Mouse (Mus musculus): Measurements from ENCODE around the gene 2410002F23Rik. TPM values are rescaled to one million over a fixed set of nuclear protein-coding genes. Genes with fewer than 3 reads are reported as not detected.
"Not testable (repeated sequence)": the region's sequence is repeated elsewhere in the genome, so short reads cannot be mapped to it uniquely, and the experiment has no call there.

Gene 2410002F23Rik
- polyA plus RNA-seq, 1 experiment, result 270 TPM

GRCm38 (mm10) chr7:44244080-44244479 is 2.4 kb upstream of the 2410002F23Rik start:
- TF ChIP-seq CTCF (IDR thresholded peaks at IDR 0.05; ENCODE audit: borderline replicate concordance, extremely low read depth, insufficient read depth, insufficient read length), result no peak
- no peak for TF ChIP-seq POLR2A (IDR thresholded peaks at IDR 0.05; ENCODE audit: borderline replicate concordance, extremely low read depth, insufficient read depth, insufficient read length, poor library complexity, severe bottlenecking)
- no peak for DNase-seq (ENCODE audit: low read depth)

DNA sequence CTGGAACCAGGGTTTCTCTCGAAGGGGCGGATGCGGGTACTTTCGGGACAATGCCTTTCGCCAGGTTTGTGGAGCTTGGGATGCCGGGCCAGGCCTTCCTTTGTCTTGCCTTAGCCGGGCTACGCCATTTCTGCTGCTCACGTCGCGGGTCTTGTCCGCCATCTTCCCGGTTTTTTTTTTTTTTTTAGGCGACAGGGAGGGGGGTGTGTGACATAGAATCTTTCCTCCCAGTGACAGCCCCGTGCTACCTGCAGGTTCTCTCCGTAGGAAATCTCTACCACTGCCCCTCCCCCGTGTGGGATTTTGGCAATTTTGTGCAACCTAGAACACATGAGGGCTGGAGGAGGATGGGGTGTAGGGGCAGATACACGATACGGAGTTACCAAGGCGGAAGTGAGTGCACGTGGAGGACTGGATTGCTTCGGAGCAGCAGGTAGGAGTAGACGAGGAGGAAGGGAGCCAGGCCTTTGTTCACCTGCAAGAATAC is 505 bp downstream of the 2410002F23Rik start:
- TF ChIP-seq POLR2A (IDR thresholded peaks at IDR 0.05; ENCODE audit: borderline replicate concordance, extremely low read depth, insufficient read depth, insufficient read length, poor library complexity, severe bottlenecking) (no peak), CTCF (IDR thresholded peaks at IDR 0.05; ENCODE audit: borderline replicate concordance, extremely low read depth, insufficient read depth, insufficient read length) (no peak)
- DNase-seq (ENCODE audit: low read depth), result peak; percentile 81

DNA sequence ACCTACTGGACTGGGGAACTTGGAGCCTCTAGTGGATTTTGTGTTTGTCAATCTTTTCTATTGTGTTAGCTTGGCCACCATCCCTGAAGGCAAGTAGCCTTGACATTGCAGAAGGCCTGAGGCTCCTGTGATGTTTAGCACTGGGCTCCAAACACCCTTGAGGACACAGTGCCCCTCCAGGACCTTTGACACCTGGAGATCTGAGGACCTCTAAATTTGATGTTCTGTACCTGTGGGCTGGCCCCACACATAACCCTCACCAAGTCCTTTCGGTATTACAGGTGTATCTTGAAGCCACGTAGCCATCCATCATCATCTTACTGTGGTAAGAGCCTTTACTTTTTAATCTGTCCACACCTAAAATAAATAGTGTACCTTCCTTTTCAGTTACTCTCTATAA is 1.4 kb downstream of the 2410002F23Rik start:
- TF ChIP-seq POLR2A (IDR thresholded peaks at IDR 0.05; ENCODE audit: borderline replicate concordance, extremely low read depth, insufficient read depth, insufficient read length, poor library complexity, severe bottlenecking) (no peak), CTCF (IDR thresholded peaks at IDR 0.05; ENCODE audit: borderline replicate concordance, extremely low read depth, insufficient read depth, insufficient read length) (no peak)
- no peak for DNase-seq (ENCODE audit: low read depth)

DNA sequence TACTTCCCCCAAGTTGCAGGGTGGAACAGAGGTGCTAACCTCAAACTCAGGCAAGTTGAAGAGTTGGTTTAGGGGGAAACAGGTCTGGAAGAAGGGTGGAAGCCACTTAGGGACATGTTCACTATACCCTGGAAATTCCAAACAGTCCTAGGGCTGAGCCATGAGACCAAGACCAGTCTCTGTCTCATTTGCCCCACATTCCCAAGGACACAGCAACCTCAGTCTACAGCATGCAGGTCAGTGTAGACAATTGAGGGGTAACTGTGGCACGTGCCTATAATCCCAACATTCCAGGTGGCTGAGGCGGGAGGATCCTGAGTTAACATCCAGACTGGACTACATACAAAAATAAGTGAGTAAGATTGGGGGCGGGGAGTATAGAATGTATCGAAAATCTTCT is 2.7 kb downstream of the 2410002F23Rik start:
- no peak for TF ChIP-seq POLR2A (IDR thresholded peaks at IDR 0.05; ENCODE audit: borderline replicate concordance, extremely low read depth, insufficient read depth, insufficient read length, poor library complexity, severe bottlenecking)
- TF ChIP-seq CTCF (IDR thresholded peaks at IDR 0.05; ENCODE audit: borderline replicate concordance, extremely low read depth, insufficient read depth, insufficient read length), result no peak
- DNase-seq (ENCODE audit: low read depth), result no peak

- DNase-seq (ENCODE audit: low read depth), result not testable (repeated sequence)
Measured at GRCm38 (mm10) chr7:44250732-44251275, 4.3 kb downstream of the 2410002F23Rik start.

DNA sequence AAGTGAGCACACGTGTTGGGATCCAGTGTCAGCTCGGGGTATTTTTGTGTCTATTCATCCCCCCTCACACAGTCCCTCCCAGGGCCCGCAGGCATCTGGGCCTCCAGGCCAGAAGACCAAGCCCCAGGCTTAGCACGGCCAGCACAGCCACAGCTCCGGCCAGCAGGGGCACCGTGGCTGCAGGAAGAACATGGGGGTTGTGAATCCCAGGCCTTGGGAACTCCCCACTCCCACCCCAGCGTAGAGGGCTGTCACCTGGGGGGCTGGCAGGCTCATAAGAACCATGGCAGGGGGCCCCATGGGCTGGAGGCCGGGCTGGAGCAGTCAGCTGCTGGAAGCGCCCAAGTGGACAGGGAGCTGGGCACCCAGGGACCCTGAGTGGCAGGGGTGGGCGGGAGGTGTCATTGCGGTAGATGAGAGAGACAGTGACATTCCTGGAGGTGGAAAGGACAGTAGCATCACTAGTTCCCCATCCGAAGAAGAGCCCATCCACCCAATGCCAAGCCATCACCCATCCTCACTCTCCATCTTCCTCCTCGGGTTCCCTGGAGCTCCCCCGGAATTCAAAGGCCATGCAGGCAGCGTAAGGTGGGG is 6.6 kb downstream of the 2410002F23Rik start:
- TF ChIP-seq CTCF (IDR thresholded peaks at IDR 0.05; ENCODE audit: borderline replicate concordance, extremely low read depth, insufficient read depth, insufficient read length), result no peak
- TF ChIP-seq POLR2A (IDR thresholded peaks at IDR 0.05; ENCODE audit: borderline replicate concordance, extremely low read depth, insufficient read depth, insufficient read length, poor library complexity, severe bottlenecking), result no peak
- no peak for DNase-seq (ENCODE audit: low read depth)

GRCm38 (mm10) chr7:44254930-44255329 is 8.4 kb downstream of the 2410002F23Rik start:
- TF ChIP-seq CTCF (IDR thresholded peaks at IDR 0.05; ENCODE audit: borderline replicate concordance, extremely low read depth, insufficient read depth, insufficient read length) (no peak), POLR2A (IDR thresholded peaks at IDR 0.05; ENCODE audit: borderline replicate concordance, extremely low read depth, insufficient read depth, insufficient read length, poor library complexity, severe bottlenecking) (no peak)
- no peak for DNase-seq (ENCODE audit: low read depth)

- no peak for DNase-seq (ENCODE audit: low read depth)
- TF ChIP-seq POLR2A (IDR thresholded peaks at IDR 0.05; ENCODE audit: borderline replicate concordance, extremely low read depth, insufficient read depth, insufficient read length, poor library complexity, severe bottlenecking) (no peak), CTCF (IDR thresholded peaks at IDR 0.05; ENCODE audit: borderline replicate concordance, extremely low read depth, insufficient read depth, insufficient read length) (no peak)
Measured at GRCm38 (mm10) chr7:44257278-44257677, 10.8 kb downstream of the 2410002F23Rik start, which contains the start of gene Acp4. Gene Acp4, minus strand, starts transcription at chr7:44257378.

GRCm38 (mm10) chr7:44260410-44260809 is 13.9 kb downstream of the 2410002F23Rik start:
- no peak for TF ChIP-seq POLR2A (IDR thresholded peaks at IDR 0.05; ENCODE audit: borderline replicate concordance, extremely low read depth, insufficient read depth, insufficient read length, poor library complexity, severe bottlenecking)
- no peak for TF ChIP-seq CTCF (IDR thresholded peaks at IDR 0.05; ENCODE audit: borderline replicate concordance, extremely low read depth, insufficient read depth, insufficient read length)
- no peak for DNase-seq (ENCODE audit: low read depth)

DNA sequence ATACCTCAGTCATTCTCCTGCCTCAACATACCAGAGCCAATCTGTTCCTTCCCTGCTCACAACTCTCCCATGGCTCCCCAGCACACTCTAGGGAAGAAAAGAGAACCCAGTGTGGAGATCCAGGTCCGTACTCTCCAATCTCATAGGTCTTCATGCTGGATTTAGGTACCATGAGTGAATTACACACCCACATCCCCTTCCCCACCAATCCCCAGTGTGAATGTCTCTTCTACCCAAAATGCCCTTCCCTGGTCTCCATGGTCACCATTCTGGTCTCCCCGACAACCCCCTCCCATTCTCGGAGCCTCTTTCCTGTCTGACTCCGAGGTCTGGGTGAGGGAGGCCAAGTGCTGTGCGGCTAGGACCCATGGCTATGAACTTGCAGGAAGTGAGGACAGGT is 14.6 kb downstream of the 2410002F23Rik start, which contains the start of gene Gm15517:
TSS of gene Gm15517 (plus strand) at position 301 of the 400 bp plus-strand sequence.
- no peak for DNase-seq (ENCODE audit: low read depth)
- TF ChIP-seq CTCF (IDR thresholded peaks at IDR 0.05; ENCODE audit: borderline replicate concordance, extremely low read depth, insufficient read depth, insufficient read length) (no peak), POLR2A (IDR thresholded peaks at IDR 0.05; ENCODE audit: borderline replicate concordance, extremely low read depth, insufficient read depth, insufficient read length, poor library complexity, severe bottlenecking) (no peak)

- peak; percentile 97 for DNase-seq (ENCODE audit: low read depth)
- TF ChIP-seq CTCF (IDR thresholded peaks at IDR 0.05; ENCODE audit: borderline replicate concordance, extremely low read depth, insufficient read depth, insufficient read length) (peak; percentile 97), POLR2A (IDR thresholded peaks at IDR 0.05; ENCODE audit: borderline replicate concordance, extremely low read depth, insufficient read depth, insufficient read length, poor library complexity, severe bottlenecking) (no peak)
Measured at GRCm38 (mm10) chr7:44262791-44263643, 16.5 kb downstream of the 2410002F23Rik start.
